Mouse (Mus musculus) C2C12 (cell line): ENCODE results near the gene Gm6763. TPM values are rescaled to one million over a fixed set of nuclear protein-coding genes. Genes with fewer than 3 reads are reported as not detected.

Experiments
- polyA plus RNA-seq: library from polyadenylated mRNA; unstranded; fragments of >200 nt; fragmentation: generic; extraction: Trizol; gene quantifications from one replicate; pipeline ENCODE4 v1.2.1, GENCODE M21; 2012; ENCODE audit warnings: missing spikeins

Gm6763 gene
- polyA plus RNA-seq, 1 experiment, result not detected

Other genes with a start within 250 kb of the Gm6763 start
- 0.13 TPM for gene Gm21293, start 8.5 kb upstream of the Gm6763 start, polyA plus RNA-seq
- not detected for gene Gm8764, start 8.5 kb downstream of the Gm6763 start, polyA plus RNA-seq
- gene Gm21304, start 17.0 kb downstream of the Gm6763 start, polyA plus RNA-seq, result 0.13 TPM
- gene Gm21312, start 25.5 kb downstream of the Gm6763 start, polyA plus RNA-seq, result 0.13 TPM
- gene Gm20765, start 34.0 kb downstream of the Gm6763 start, polyA plus RNA-seq, result 0.13 TPM
- gene Gm4340, start 42.5 kb downstream of the Gm6763 start, polyA plus RNA-seq, result 0.67 TPM